Mouse (Mus musculus): Measurements from ENCODE around the gene Ccdc6. TPM values are rescaled to one million over a fixed set of nuclear protein-coding genes. Genes with fewer than 3 reads are reported as not detected.

Gene Ccdc6
- total RNA-seq, 1 experiment from 2014 or later: 9.9 TPM

- no peak for ATAC-seq (replicated peaks; ENCODE audit: insufficient number of reproducible peaks, low FRiP score, low TSS enrichment, poor library complexity, severe bottlenecking)
Measured at GRCm38 (mm10) chr10:70120671-70121405, 23.9 kb downstream of the Ccdc6 start.

- no peak for ATAC-seq (replicated peaks; ENCODE audit: insufficient number of reproducible peaks, low FRiP score, low TSS enrichment, poor library complexity, severe bottlenecking)
Measured at GRCm38 (mm10) chr10:70121406-70121695, 24.4 kb downstream of the Ccdc6 start.

- no peak for ATAC-seq (replicated peaks; ENCODE audit: insufficient number of reproducible peaks, low FRiP score, low TSS enrichment, poor library complexity, severe bottlenecking)
Measured at GRCm38 (mm10) chr10:70123454-70123853, 26.5 kb downstream of the Ccdc6 start.

GRCm38 (mm10) chr10:70125491-70125890, 28.6 kb downstream of the Ccdc6 start:
- no peak for ATAC-seq (replicated peaks; ENCODE audit: insufficient number of reproducible peaks, low FRiP score, low TSS enrichment, poor library complexity, severe bottlenecking)

- ATAC-seq (replicated peaks; ENCODE audit: insufficient number of reproducible peaks, low FRiP score, low TSS enrichment, poor library complexity, severe bottlenecking): no peak
Measured at GRCm38 (mm10) chr10:70127273-70127672, 30.4 kb downstream of the Ccdc6 start.

GRCm38 (mm10) chr10:70128408-70128807, 31.5 kb downstream of the Ccdc6 start:
- no peak for ATAC-seq (replicated peaks; ENCODE audit: insufficient number of reproducible peaks, low FRiP score, low TSS enrichment, poor library complexity, severe bottlenecking)

GRCm38 (mm10) chr10:70132087-70132560, 35.2 kb downstream of the Ccdc6 start:
- ATAC-seq (replicated peaks; ENCODE audit: insufficient number of reproducible peaks, low FRiP score, low TSS enrichment, poor library complexity, severe bottlenecking): no peak

- ATAC-seq (replicated peaks; ENCODE audit: insufficient number of reproducible peaks, low FRiP score, low TSS enrichment, poor library complexity, severe bottlenecking): no peak
Measured at GRCm38 (mm10) chr10:70132714-70133113, 35.8 kb downstream of the Ccdc6 start.

- ATAC-seq (replicated peaks; ENCODE audit: insufficient number of reproducible peaks, low FRiP score, low TSS enrichment, poor library complexity, severe bottlenecking): no peak
Measured at GRCm38 (mm10) chr10:70133188-70133587, 36.3 kb downstream of the Ccdc6 start.

- ATAC-seq (replicated peaks; ENCODE audit: insufficient number of reproducible peaks, low FRiP score, low TSS enrichment, poor library complexity, severe bottlenecking): no peak; the same call in 1 of the 2 replicates
Measured at GRCm38 (mm10) chr10:70135680-70136079, 38.8 kb downstream of the Ccdc6 start.

- ATAC-seq (replicated peaks; ENCODE audit: insufficient number of reproducible peaks, low FRiP score, low TSS enrichment, poor library complexity, severe bottlenecking): no peak
Measured at GRCm38 (mm10) chr10:70137652-70138051, 40.7 kb downstream of the Ccdc6 start.

- ATAC-seq (replicated peaks; ENCODE audit: insufficient number of reproducible peaks, low FRiP score, low TSS enrichment, poor library complexity, severe bottlenecking): no peak
Measured at GRCm38 (mm10) chr10:70138150-70138549, 41.2 kb downstream of the Ccdc6 start.

- no peak for ATAC-seq (replicated peaks; ENCODE audit: insufficient number of reproducible peaks, low FRiP score, low TSS enrichment, poor library complexity, severe bottlenecking)
Measured at GRCm38 (mm10) chr10:70139368-70139767, 42.4 kb downstream of the Ccdc6 start.

- no peak for ATAC-seq (replicated peaks; ENCODE audit: insufficient number of reproducible peaks, low FRiP score, low TSS enrichment, poor library complexity, severe bottlenecking)
Measured at GRCm38 (mm10) chr10:70140414-70140813, 43.5 kb downstream of the Ccdc6 start.

GRCm38 (mm10) chr10:70142623-70143022, 45.7 kb downstream of the Ccdc6 start:
- ATAC-seq (replicated peaks; ENCODE audit: insufficient number of reproducible peaks, low FRiP score, low TSS enrichment, poor library complexity, severe bottlenecking): no peak

- ATAC-seq (replicated peaks; ENCODE audit: insufficient number of reproducible peaks, low FRiP score, low TSS enrichment, poor library complexity, severe bottlenecking): no peak
Measured at GRCm38 (mm10) chr10:70144004-70144557, 47.2 kb downstream of the Ccdc6 start.

- no peak for ATAC-seq (replicated peaks; ENCODE audit: insufficient number of reproducible peaks, low FRiP score, low TSS enrichment, poor library complexity, severe bottlenecking)
Measured at GRCm38 (mm10) chr10:70145873-70146272, 49.0 kb downstream of the Ccdc6 start.

GRCm38 (mm10) chr10:70149093-70149492, 52.2 kb downstream of the Ccdc6 start:
- no peak for ATAC-seq (replicated peaks; ENCODE audit: insufficient number of reproducible peaks, low FRiP score, low TSS enrichment, poor library complexity, severe bottlenecking)

- no peak for ATAC-seq (replicated peaks; ENCODE audit: insufficient number of reproducible peaks, low FRiP score, low TSS enrichment, poor library complexity, severe bottlenecking)
Measured at GRCm38 (mm10) chr10:70150301-70150700, 53.4 kb downstream of the Ccdc6 start.

GRCm38 (mm10) chr10:70151171-70151570, 54.2 kb downstream of the Ccdc6 start:
- no peak for ATAC-seq (replicated peaks; ENCODE audit: insufficient number of reproducible peaks, low FRiP score, low TSS enrichment, poor library complexity, severe bottlenecking)

Measured in monocyte, adult 5-6 weeks (primary cell).